Mouse (Mus musculus): ENCODE measurements at regions not wholly inside any gene's neighbourhood (a gene's known extent, or its start where the extent isn't known, plus 50 kb on each side); places are given as distances from the start of the nearest gene placed in this dataset.

DNA sequence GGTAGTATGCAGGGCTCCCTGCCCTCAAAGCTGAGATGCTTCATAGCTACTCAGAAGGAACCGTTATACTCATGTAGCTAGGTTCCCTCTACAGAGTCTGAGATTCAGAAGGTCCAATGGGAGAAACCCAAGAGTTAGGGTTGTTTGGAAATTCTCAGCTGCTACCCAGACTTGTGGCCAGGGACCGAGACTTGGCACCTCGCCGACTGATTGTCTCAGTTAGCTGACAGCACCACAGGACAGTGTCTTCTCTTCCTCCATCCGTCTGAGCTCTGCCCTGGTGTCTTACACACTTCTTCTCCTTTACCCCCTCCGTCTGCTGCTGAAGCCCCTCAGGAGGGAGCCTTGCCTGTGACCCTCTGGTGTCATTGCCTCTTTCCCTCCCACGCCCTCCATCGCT is 329.6 kb upstream of the Prox1 start:
- no peak for DNase-seq

DNA sequence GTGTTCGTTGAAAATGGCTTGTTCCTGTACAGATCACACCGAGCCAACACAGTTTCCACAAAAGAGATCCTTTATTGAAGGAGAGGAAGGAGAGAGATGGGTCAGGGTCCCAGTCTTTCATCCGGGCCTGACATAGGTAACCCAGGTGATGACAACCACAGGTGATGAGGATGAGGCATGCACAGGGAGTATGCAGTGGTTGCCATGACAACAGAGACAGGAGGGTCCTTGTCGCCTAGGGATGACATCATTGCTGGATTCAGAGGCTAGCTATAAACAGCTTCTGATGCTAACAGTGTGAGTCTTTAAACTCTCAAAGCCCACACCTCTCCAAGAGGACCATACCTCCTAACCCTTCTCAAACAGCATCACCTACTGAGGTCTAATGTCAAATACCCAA is 327.0 kb upstream of the Prox1 start:
- no peak for DNase-seq

DNA sequence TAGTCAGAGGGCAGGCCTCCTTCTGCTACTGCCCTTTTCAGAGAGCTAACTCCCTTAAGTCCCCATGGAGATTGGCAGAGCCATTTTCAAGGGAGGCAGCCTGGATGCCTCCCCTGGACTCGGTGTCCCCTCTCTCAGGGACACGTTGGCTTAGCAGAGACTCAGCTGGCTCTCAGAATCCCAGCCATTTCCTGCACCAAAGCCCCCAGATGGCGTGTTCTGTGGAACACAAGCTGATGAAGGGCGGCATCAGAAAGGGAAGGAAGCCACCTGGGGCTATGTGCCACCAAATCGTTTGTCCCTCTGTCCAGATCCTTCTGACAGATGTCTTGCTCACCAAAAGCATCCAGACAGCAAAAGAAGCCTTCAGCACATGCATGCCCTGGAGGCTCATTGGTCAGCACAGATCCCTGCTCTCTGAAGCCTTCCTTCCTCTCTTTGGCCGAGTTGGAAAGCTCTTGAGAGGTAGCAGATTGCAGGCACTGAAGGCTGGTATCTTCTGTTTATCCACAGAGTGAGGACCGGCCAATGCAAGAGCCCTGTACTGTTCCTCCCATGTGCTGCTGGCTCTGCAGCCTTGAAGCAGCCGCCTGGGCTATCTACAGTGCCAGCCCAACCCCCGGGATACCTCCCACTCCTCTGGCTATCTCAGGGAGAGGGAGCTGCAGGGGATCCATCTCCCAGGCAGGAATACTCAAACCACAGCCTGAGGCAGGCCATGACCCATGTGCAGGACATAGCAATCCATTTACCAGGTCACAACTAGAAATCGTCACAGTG is 325.4 kb upstream of the Prox1 start:
- no peak for DNase-seq

DNA sequence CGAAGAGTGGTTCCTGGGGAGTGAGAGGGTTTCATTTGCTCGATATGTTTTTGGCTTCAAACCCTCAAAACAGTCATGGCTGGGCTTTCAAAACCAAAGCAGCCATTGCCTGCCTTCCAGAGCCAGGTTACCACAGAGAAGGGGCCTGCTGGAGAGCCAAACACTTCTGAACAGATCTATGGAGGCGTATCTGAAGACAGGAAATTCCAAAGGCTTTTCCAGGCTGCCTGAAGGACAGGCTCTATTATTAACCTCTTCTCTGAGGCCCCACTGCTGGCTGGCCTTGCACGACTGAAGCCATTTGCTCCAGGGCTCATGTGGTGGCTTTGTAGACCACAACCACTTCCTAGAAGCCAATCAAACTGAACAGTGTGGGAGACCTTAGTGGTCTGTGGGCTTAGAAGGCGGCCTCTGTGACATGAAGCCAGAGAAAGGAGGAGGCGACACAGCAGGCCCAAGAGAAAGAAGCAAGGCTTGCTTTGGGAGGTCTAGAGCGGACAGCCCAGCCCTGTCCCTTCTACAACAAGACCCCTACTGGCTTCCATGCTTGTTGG is 316.1 kb upstream of the Prox1 start:
- no peak for DNase-seq

DNA sequence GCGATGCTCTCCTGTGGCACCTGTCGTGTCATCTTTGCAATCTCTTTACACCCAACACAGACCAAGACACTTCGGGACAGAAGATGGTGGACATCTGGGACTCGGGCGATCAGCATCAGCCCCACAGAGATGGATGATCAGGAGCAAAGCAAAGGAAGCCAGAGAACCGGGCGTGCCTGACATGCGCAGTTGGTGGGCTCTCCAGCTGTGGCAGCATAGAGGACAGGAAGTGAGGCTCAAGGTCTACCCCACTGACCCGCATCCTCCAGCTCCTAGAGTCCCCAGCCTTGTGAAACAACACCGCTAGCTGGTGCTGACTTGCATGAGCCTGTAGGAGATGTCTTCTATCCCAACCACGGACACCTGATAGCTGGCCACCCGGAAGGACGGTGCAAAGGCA is 312.9 kb upstream of the Prox1 start:
- DNase-seq, result no peak

DNA sequence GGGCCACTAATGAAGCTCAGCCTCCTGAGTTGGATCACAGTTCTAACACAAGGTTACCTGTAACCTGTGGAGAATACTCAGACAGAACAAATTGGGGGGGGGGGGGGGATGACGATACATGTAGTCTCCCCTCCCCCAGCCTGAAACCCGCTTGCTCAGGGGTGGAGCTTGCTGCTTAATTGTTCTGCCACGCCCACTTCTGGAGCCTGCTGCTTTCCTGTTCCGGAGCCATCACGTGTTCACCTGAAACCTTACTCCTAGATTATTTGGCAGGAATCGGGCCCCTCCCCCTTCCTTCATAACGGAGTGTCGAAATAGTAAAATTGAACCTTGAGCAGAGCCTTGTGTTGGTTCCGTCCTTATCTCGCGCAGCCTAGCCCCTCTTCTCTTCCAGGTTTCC is 310.6 kb upstream of the Prox1 start:
- DNase-seq, result no peak

DNA sequence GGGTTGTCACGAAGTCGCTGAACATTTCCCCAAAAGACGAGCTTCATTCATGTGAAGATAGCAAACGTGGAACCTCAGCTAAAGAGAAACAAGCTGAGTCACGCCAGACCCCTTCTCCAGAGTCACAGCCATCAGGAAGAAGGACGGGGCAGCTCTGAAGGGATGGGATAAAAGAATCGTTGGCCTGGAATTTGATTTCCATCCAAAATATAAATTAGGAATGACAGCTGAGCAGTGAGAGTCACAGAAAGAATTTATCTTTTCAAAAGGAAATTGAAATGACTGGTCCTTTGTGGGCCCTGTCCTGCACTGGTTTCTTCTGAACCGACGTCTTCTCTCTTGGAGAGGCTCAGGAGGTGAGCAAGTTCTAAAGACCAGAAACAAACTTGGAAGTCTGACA is 310.1 kb upstream of the Prox1 start:
- no peak for DNase-seq

DNA sequence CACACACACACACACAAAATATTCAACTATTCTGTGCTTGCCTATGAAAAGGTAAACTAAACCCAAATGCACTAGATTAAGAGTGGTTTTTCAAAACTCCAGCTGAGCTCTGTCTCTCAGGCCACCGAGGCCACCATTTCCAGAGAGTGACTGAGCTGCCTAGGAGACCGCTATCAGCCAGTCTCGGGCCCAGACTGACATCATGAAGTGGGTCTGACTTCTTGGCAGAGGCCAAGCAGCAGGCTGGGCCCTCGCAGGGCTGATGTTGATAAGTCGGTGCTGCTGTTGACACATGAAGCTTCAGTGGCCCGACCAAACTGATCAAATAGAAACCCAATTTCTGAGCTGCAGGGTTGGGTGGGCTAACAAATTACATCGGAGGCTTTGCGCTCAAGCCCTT is 302.2 kb upstream of the Prox1 start:
- DNase-seq, result no peak

DNA sequence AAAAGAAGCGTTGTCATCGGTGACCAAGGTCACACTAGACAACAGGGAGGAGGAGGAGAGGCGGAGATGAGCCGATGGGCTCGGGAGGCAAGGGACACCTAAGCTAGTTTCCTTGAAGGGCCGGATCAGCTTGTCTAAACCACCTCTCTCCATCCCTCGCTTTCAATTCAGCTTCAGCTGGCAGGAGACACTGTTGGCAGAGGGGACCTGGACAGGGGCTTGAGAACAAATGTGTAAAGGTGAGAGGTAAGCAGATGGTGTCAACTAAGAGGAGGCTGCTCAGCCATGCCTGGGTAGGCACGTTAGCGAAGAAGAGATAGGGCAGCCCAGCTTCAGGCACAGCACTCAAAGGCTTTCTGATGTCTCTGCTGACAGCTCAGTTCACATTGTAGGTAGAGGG is 299.8 kb upstream of the Prox1 start:
- no peak for DNase-seq

DNA sequence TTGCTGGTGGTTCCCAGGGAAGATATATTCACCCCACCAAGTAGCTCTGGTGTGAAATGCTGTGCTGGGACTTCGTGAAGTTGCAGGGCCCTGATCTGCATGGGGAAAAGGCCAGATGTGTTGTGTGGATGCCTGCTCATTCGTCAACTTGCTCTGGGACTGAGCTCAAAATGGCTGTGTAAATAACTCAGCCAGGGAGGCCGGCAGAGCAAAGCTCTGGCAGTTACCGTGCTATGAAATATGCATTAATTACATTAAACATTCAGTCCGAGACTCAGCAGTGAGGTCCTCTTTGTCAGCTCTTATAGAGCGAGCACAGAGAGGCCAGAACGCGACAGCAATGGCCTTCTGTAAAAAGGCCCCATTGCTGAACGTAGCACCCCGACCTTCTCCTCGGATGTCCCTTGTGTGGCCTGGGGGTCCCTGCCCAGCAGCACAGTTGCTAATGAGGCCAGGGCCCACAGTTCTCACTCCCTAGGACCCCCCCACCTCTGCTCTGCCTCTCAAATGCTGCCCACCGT is 287.1 kb upstream of the Prox1 start:
- no peak for DNase-seq

DNA sequence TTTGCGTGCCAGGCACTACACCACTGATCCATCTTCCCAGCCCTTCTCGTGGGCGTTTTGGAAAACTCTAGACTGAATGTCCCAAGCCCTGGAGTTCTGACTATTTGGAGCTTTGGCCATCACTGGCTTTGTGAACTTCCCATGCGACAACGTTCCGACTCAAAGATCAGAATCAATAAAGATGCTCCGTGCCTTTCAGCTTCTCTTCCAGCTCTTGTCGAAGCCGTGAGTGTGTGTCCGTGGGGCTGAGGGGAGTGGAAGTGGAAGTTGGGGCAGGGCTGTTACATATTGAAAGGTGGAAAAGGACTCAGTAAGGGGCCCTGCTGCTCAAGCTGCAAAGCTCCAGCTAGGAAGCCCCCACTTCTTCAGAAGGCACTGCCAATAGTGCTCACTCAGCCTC is 283.0 kb upstream of the Prox1 start:
- DNase-seq, result no peak

DNA sequence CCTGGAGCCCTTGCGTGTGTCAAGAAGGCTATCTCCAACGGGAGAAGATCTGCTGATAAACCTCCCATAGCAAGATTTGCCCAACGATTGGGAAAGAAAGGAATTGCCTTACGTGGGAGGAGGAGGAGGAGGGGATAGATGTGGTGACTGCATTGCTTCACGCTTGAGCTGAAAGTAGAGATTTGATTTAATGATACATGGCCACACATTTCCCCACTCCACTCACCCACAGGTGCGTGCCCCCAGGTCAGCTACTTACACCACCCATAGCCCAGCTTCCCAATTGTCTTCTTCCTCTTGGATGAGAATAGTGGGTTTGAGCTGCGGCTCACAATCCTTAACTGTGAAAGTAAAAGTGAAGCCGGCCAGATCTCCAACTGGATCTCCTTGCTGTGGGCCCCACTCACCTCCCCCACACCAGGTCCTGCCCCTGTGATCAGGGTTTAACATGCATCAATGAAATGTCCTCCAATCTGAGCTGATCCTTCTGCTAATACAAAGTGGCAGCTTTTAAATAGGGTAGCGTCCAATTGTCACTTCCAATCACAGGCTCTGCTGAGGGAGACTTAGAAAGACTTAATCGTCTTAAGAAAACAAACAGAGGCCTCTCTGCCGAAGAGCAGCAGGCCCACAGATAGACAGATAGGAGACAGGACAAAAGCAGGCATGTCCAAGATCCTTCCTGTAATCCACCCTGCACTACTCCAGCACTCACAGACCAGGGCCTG is 281.8 kb upstream of the Prox1 start:
- DNase-seq, result no peak

DNA sequence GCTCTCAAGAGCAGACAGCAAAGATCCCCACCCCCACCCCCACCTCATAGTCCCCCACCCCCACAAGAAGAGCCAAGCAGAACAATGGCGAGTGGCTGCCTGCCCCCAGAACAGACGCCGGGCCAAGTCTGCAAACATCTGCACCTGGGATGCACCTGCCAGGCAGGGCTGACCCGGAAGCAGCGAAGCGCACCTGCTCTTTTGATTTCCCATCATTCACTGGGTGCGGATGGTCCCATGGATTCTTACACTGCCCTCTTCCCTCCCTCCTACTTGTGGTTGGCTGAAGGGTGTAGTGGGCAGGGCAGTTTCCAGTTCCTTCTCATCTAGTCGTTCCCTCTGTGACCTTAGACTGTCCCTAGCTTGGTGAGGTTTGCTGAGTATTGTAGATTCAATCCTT is 277.7 kb upstream of the Prox1 start:
- no peak for DNase-seq

DNA sequence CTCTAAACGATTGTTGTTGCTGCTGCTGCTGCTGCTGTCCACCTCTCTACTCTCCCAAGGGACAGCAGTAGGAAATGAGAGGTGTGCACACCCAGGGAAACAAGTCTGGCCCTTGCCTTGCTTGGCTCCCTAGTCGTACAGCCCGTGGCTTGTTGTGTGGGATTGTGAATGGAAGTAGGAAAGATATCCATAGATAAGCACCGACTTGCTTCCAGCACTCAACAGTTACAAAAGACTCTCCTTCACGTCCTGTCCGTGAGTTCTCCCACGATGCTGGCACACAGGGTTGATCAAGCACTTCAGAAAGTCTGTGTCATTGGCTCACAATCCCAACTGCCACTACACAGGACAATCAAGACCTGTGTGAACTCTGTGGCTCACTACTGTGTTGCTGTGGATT is 276.7 kb upstream of the Prox1 start:
- DNase-seq, result no peak

DNA sequence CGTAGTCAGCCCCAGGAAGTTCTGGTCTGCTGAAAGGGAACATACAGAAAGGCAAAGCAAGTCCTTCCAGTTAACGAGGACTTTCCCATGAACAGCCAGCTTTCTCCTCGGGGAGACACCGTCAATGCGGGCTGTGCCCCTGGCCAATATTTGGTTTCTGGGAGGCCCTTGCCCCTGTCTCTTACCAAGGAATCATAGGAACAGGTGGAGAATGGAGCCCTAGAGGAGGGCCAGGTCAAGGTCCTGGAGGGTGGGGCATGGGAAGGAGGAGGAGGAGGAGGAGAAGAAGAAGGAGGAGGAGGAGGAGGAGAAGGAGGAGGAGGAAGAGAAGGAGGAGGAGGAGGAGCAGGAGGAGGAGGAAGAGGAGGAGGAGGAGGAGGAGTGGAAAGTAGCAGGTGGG is 276.2 kb upstream of the Prox1 start:
- DNase-seq, result no peak

DNA sequence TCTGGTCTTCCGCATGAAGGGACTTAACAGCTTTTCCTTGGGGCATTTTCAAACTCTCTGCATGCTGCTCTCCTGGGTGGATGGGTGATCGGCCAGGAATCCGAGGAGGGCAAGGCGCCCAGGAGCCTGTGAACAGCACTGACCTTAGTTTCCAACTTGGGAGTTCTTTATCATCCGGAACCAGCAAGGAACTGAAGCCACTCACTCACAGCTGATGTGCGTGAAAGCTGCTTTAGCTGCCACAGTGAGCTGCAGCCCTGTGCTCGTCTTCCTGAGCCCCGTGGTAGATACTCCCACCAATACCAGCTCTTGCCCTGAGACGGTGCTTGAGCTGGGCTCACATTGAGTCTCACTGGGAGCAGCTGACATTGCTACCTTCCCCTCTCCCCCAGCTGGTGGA is 273.9 kb upstream of the Prox1 start:
- no peak for DNase-seq

DNA sequence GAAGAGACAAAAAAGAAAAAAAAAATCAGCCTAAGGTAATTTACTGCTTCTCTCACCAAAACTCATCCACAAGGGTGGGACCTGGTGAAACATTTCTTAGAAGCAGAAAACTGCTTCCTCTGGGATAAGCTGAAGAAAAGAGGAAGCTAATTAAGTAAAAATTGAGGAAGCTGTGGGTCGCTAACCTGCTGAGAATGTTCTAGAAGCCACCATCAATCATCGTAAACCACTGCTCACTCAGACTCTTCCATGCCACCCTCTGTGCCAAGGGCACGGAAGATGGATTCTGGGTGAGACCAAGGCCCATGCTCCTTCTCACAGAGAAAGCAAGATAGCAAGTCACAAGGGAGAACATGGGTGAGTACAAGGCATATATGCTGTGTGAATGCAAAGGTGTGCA is 272.7 kb upstream of the Prox1 start:
- no peak for DNase-seq

DNA sequence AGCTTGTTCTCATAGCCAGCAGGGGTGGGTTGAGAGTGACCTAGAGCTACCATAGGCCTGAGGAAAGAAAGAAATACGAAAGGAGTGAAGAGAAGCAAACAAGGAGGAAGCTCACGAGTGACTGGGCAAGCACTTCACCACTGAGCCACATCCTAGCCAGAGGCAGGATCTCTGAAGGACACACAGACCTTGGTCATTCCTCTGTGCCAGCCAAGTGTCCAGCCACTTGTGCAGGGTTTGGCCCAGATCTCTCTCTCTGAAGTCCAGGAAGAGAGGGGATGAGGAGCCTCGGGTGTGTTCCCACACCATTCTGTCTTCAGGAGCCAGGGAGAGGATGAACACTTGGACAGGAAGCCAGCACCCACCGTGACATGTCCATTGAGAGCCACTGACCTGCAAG is 271.7 kb upstream of the Prox1 start:
- peak; percentile 15 for DNase-seq

DNA sequence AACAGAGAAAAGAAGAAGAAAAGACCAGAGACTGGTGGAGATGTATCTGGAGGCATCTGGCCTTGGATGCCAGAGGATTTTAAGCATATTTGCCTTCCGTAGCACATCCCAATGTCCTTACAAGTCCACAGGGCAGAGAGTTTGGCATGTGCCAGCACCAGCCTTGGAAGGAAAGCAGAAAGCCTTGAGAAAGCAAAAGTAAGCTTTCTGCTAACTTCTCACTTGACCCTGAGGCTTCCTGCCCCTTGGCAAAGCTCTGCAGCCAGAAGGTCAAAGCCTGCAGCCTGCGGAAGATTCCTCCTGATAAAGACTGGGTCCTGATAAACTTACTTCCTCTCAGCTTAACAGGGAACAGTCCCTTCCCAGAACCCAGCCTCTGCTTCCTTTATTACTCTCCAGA is 268.3 kb upstream of the Prox1 start:
- peak; percentile 50 for DNase-seq

DNA sequence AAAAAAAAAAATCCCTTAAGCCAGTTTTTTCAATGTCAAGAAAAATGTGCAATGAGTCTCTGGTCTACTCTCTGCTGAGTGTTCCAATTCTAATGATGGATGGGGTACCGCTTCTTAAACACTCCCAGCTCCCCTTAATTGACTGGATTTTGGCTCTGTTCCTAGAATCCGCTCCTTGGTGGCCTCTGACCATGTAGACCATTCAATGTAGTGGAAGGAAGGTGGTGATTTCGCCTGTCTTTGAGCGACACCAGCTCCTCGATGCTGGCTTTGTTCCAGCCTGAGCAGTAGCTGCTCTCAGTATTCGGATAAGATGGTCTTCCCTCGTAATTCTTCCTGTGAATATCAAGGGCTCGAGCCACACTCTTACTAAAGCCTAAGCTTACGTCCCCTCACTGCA is 252.4 kb upstream of the Prox1 start:
- no peak for DNase-seq

DNA sequence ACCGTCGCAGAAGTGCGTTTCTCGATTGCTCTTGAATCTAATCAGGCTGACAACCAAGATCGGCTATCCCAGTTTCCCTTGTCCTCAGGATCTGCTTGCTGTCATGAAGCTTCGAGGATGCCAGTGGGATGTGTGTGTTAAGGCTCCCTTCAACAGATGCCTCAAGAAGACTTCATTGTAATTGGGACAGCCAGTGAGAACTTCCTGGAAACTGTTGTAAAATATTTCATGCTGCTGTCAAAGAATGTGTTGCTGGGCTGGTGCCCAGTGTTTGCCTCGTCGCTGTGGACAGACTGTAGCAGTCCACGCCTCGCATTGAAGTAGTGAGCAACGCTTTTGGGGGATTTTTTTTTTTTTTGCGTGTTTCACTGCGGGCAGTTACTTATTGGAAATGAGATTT is 249.2 kb upstream of the Prox1 start:
- DNase-seq, result no peak

DNA sequence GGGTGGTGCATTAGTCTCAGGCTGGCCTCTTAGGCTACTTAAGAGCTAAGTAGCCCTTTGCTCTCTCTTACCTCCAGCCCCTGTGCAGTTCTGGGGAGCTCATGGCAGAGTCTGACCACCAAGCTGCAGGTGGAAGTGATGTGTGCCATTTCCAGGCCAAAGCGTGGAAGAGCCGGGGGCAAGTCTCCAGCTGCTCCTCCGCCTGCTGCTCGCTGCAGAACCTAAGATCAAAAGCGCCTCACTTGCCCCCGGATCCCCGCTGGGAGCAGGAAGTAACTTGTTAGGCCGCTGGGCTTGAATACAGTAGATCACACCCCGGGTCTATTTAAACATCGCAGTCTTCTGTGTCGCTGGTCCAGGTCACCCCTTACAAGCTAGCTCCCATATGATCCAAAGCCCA is 246.8 kb upstream of the Prox1 start:
- DNase-seq, result no peak

DNA sequence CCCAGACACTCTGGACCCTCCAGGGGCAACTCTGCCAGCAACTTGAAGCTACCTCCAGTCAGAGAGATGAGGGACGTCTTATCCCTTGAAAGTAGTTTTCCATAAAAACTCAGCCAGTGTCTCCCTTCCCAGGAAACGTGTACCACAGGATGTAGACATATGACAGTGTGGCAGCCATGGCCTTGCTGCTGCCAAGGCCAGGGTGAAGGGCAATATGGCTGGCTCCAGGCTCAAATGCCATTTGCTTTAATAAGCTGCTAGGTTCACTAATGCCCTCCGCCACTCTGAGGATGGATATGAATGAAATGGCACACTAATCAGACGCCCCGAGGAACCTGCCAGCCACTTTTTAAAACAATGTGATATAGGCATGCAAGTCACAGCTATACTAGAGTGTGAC is 241.2 kb upstream of the Prox1 start:
- peak; percentile 21 for DNase-seq

DNA sequence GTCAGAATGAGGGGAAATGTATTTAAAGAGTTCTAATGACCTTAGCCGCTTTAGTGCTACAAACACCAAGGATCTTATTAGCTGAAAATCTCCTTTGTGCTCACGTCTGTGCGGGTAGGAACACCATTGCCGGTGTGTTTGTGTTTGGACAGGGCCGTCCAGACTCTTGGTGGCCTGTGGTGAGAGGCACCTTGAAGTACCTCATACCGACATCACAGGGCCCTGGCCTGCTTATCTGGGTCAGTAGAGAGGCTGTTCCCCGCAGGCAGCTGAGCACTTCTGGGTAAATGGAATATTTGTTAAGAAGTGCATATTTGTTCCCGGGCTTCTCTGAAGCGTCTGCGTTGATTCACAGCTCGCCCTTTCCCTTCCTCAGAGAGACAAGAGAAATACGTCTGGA is 232.8 kb upstream of the Prox1 start:
- no peak for DNase-seq
